Mouse (Mus musculus): ENCODE data around the gene B3galt4.
"Not testable (repeated sequence)": the region's sequence is repeated elsewhere in the genome, so short reads cannot be mapped to it uniquely, and the experiment has no call there.

Gene B3galt4

DNA sequence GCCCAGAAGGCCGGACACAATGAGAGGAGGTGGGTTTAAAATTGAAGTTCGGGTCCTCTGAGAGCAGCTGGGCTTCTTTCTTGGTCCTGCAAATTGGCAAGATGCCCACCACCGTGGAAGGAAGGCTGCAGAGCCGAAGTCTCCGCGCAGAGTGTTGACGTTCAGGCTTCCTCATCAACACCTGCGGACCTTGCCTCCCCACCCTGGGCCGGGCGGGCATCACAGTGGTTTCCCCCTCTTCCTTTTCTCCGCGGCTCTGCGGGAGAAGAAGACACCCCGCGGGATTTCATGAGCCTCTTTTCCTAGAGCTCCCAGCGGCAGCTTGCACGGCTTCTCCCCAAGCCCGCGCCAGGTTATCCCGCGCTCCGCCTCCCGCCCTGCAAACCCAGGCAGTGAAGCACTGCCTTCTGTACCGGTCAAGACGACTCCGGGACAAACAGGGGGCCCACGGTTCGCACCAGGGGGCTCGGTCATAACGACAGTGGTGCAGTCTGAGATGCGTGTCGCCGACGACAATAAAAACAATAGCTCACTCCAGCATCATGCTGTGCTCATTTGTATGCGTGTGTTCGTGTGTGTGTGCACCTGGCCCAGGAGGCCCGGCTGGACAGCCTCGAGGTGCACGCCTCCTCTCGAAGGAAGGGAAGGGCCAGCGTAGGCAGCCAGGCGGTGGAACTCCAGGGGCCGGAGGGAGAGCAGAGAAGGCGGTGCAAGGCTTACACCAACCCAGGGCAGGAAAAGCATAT lies 42.8 kb downstream of the B3galt4 start:
- CTCF ChIA-PET: interaction anchor here (1.6 kb wide), 1 partner anchor 11 kb away, joined by 3 read pairs; no protein-coding TSS in a partner anchor

DNA sequence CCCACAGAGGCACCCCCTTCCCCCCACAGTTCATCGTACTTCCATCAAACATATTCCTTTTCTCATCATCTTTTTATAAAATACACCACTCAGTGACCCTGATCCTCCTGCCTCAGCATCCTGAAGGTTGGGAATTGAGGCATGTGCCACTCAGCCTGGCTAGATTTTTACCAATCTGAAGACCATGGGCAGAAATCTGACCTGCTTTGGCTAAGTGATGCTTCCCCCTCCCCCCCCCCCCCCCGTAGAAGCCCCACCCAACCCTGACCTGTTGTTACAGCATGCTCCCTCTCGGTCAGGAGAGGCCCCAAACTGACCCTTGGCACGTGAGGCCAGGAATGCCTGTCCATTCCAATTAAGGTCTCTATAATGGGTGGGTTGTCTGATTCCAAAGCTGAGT lies 46.5 kb downstream of the B3galt4 start, which contains the start of gene Platr17:
Gene Platr17 (plus strand): TSS at position 301 of the 400 bp plus-strand sequence.
- CTCF ChIA-PET: not testable (repeated sequence)

DNA sequence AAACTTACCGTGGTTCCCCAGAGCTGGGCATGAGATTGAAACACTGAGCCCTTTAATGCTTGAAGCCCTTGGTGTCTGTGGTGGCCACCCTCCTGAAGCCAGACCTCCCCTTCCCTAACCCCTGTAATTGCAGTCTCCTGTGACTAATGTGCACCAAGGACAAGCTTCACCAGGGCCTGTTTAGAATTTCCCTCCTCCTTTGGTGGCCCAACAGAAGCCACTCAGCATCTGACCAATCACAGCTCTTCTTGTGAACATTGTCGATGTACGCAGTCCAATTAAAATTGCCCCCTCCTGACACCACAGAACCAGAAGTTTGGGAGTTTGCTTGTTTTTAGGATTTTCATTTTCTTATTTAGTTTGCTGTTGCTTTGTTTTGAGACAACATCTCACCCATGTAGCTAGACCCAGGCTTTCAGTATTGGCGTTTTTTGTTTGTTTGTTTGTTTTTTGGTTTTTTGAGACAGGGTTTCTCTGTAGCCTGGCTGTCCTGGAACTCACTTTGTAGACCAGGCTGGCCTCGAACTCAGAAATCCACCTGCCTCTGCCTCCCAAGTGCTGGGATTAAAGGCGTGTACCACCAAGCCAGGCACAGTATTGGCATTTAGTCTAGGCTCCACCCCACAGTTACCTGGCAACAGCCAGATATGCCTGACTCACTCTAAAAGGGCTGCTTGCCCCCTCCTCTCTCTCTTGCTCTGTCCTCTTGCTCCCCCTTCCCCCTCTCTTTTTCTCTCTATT lies 47.2 kb downstream of the B3galt4 start:
- CTCF ChIA-PET: not testable (repeated sequence)

DNA sequence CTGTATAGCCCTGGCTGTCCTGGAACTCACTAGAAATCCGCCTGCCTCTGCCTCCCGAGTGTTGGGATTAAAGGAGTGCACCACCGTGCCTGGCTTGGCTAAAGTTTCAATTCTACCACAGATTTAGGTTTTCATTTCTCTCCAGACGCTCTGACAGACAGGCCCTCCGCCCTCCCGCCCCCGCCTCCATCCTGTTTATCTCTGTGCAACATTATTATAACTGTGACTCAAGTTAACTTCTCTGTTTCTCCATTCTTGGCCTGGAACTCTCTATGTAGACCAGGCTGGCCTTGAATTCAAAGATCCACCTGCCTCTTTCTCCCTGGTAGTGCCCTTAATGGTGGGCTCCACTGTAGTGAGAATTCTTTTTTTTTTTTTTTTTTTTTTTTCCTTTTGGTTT lies 48.8 kb downstream of the B3galt4 start:
- CTCF ChIA-PET: interaction anchor here (0.5 kb wide), 1 partner anchor 68 kb away, joined by 3 read pairs; no protein-coding TSS in a partner anchor

DNA sequence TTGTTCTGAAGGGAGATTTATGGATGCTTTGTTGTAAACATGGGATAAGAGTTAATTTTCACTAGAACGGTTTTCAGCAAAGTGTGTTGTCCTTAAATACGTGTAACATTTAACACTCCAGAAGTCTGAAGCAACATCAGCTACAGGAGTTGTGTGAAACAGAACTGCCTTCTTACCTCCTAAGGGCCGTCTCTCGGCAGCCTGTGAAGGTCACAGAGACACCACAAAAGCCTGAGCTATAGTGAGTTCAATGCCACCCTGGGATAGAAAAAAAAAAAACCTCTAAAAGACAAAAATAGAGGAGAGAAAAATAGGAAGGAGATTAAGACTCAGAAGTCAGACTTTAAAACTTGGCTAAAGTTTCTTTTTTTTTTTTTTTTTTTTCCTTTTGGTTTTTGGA lies 49.2 kb downstream of the B3galt4 start:
- CTCF ChIA-PET: interaction anchor here (0.5 to 0.6 kb wide), 2 partner anchors 67 to 249 kb away, joined by 3 read pairs; no protein-coding TSS in a partner anchor

DNA sequence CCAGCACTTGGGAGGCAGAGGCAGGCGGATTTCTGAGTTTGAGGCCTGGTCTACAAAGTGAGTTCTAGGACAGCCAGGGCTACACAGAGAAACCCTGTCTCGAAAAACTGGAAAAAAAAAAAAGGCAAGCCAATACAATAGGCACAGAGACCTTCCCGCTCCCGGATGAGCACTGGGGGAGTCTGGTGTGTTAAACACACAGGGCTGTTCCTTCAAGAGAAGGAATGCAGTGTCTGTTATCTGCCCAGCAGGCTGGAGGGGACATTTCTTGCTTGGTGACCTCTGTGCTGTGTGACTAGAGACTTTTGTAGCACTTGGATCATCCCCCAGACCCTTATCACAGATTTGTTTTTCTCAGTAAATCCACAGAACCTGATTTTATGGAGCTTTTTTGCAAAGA lies 49.6 kb downstream of the B3galt4 start:
- CTCF ChIA-PET: interaction anchor here (0.6 kb wide), 1 partner anchor 250 kb away, joined by 3 read pairs; no protein-coding TSS in a partner anchor

DNA sequence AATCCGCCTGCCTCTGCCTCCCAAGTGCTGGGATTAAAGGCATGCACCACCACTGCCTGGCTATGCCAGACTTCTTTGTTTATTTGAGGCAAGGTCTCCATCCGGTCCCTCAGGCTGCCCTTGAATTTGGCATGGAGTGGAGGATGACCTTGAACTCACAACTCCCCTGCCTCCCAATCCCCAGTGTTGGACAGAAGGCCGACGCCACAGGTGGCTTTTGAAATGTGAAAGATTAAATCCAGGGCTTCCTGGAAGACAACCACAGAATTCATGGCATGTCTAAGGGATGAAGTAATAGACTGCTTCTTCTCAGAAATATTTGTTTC lies 50.3 kb downstream of the B3galt4 start:
- CTCF ChIA-PET: no interaction called here

DNA sequence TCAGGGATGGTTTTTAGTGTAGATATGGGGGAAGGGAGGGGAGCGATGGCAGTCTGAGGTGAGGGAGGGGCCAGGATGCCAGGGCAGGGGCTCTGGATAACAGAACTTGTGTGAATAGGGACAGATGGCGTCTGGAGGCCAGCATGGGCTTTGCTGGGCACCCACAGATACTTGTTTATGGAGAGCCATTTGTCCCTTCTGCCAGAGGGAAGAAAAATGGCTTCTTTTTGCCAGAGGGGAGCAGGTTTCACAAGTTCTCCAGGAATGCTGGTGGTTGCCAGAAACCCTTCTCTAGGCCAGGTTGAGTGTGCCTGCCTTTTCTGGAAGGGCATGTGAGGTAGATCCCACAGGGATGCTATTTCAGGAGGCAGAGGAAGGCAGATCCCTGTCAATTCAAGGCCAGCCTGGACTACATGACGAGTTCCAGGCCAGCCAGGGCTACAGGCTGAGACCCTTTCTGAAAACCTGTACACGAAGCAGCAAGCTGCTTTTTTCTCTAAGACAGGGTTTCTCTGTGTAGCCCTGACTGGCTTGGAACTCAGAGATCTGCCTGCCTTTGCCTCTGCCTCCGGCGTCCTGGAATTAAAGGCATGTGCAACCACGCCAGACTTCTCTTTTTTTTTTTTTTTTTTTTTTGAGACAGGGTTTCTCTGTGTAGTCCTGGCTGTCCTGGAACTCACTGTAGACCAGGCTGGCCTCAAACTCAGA lies 50.9 kb downstream of the B3galt4 start:
- CTCF ChIA-PET: interaction anchor here (0.7 kb wide), 1 partner anchor 200 kb away, joined by 14 read pairs; no protein-coding TSS in a partner anchor
